Mouse (Mus musculus) cerebellum, adult 8-10 months (tissue): ENCODE measurements around the gene Col24a1.
"Not testable (repeated sequence)": the region's sequence is repeated elsewhere in the genome, so short reads cannot be mapped to it uniquely, and the experiment has no call there.

Experiments used
- DNase-seq: peaks from one replicate; pipeline ENCODE4 v3.0.0; 2022

Gene Col24a1

GRCm38 (mm10) chr3:145356865-145357487 lies 64.7 kb downstream of the Col24a1 start:
- no peak for DNase-seq

DNA sequence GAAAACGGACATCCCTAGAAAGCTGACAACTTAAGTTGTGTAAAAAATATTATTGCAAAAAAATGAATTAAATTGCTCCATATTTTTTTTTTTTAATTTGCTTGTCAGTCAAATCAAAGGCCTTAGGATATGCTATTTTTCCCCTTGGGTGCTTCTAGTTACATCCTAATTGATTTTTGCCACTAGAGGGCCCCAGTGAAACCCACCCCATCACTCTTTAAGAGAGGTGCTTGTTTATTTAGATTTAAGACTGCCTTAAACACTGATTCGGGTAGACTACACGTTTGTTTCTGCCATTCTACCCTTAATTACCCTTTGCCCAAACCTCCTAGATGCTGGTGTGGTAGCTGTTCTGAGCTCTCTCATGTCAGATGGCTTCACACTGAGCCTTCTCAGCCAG lies 73.0 kb downstream of the Col24a1 start:
- DNase-seq: no peak

DNA sequence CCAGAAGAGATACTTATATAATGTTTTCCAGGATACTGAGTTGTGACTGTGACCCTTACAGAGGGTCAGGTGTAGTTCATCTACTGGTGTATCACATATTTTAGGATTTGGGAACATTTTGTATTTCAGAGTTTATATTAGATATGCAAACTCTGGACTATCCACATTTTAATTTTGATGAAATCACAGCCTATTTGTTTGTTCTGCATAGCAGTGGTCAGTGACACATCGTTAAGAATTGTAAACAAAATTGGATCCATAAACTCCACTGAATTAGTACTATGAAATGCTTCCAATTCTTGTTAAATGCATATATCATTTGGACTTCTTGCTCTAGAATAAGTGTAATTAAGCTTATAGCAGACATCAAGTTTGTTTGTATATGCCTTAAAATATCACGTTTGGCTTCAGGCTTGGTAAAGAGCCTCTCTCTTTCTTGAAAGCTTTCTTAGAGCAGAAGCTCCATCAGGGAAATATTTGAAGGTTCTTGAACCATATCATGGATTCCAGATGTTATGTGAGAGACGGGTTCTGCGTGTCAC lies 75.0 kb downstream of the Col24a1 start:
- no peak for DNase-seq

DNA sequence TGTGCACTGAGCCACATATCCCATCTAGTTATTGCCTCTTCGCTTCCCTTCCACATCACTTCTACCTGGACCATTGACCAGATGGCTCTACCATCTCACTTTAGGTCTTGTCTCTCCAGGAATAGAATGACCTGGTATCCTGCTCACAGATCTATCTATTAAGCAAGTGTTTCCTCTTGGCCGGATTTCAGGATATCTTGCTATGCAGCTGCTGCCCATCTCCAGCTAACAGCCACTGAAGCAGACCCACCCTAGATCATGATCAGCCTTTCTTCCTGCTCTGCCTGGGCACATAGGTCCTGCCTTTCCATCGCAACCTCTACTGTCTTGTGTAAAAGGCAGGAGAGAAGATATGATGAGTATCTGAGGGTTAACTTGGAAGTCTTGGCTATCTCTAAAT lies 84.0 kb downstream of the Col24a1 start:
- no peak for DNase-seq

- DNase-seq: no peak
Observed at GRCm38 (mm10) chr3:145383095-145383494, 90.8 kb downstream of the Col24a1 start.

- no peak for DNase-seq
Observed at GRCm38 (mm10) chr3:145386434-145386833, 94.2 kb downstream of the Col24a1 start.

DNA sequence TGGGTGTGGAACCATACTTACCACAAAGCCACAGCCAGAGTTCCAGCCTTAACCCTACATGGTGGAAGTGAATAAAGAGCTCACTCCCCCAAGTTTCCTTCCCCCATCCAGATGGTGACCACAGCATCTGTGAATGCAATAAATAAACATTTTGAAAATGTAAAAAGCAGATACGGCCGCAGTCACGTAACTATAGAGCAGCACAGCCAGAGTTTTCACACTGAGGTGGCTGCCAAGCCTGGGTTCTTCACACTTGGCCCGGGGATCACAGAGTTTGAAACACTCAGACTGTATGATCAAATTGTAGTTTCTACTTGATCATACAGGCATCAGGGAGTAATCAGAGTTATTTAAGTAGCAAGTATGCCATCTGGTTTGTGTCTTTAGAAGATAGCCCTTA lies 98.4 kb downstream of the Col24a1 start:
- no peak for DNase-seq

- no peak for DNase-seq
Observed at GRCm38 (mm10) chr3:145391986-145392659, 99.9 kb downstream of the Col24a1 start.

- no peak for DNase-seq
Observed at GRCm38 (mm10) chr3:145399173-145399572, 106.9 kb downstream of the Col24a1 start.

- DNase-seq: no peak
Observed at GRCm38 (mm10) chr3:145402257-145402656, 110.0 kb downstream of the Col24a1 start.

DNA sequence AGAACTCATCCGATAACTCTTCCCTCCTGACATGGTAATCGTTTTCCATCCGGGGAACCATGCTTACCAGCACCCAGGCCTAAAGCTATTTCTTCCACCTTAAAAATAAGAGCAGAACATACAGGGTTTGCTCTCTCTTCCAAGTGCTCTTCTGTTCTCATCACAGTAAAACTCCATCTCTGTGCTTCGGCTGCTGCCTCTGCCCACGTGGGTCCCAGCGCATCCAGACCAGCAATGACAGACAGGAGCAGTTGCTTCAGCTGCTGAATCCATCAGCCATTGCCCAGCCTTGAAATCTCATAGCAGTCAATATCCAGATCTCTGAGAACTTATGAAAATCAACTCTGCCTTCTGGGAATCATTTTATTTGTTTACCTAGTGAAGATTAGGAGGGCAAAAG lies 110.7 kb downstream of the Col24a1 start:
- no peak for DNase-seq

DNA sequence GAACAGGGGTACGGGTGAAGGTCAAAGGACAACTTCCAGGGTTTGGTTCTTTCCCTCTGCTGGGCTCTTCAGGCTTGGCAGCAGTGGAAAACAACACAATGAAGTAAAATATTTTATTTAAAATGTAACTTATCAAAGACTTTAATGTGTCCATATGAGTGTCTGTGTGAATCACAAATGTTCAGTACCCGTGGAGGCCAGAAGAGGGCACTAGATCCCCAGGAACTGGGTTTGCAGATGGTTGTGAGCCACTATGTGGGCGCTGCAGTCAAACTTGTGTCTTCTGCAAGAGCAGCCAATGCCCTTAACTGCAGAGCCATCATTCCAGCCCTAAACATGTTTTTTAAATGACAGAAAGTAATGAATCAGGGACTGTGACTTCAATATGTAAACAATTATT lies 115.8 kb downstream of the Col24a1 start:
- no peak for DNase-seq

GRCm38 (mm10) chr3:145412137-145412536 lies 119.9 kb downstream of the Col24a1 start:
- no peak for DNase-seq

- DNase-seq: no peak
Observed at GRCm38 (mm10) chr3:145414362-145414761, 122.1 kb downstream of the Col24a1 start.

DNA sequence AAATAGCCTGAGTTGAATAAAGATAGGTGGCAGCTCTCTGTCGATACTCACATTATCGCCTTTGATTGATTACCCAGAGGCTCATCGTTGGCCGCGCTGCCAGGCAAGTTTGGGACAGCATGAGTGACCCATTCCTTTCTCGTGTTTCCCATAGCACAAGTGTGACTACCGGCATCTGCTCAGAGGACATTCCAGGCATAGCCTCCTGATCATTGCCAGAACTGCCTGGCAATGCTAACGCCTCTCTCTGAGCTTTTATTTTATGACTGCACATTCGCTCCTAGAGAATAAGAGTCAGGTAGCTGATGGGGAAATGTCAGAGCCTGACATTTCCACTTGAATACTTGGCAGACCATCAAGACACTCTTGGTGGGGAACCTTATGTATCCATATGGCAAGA lies 125.5 kb downstream of the Col24a1 start:
- no peak for DNase-seq

- DNase-seq: no peak
Observed at GRCm38 (mm10) chr3:145420421-145420820, 128.1 kb downstream of the Col24a1 start.

DNA sequence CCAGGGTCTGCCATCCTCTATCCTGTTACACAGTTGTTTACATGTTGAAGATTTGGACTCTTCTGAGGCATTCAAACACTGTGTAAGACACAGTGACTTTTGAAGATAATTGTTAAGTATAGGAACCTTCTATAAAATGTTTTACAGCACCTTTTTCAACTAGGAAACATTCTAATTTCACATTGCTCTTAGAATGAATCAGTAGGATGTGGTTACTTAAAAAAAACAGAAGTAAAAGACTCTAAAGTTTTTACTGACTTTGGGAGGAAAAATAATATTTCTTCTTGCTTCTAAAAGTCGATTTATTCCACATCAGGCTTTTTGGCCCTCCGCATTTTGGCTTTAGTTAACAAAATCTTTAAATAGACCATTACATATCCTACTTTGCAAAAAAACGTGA lies 129.8 kb downstream of the Col24a1 start:
- DNase-seq: no peak

- no peak for DNase-seq
Observed at GRCm38 (mm10) chr3:145438352-145438751, 146.1 kb downstream of the Col24a1 start.

GRCm38 (mm10) chr3:145439086-145439485 lies 146.8 kb downstream of the Col24a1 start:
- no peak for DNase-seq

DNA sequence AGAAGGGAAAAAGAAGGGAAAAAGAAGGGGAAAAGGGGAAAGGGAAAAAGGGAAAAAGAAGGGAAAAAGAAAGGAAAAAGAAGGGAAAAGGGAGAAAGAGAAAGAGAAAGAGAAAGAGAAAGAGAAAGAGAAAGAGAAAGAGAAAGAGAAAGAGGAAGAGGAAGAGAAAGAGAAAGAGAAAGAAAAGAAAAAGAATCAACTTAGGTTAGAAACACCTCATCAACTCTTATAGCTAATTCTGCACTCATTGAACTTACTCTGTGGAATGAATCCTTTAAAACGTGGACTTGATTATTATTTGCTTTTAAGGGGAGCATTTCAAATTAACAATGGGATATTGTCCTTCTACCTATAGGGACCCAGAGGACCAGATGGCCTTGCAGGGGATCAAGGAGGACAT lies 148.7 kb downstream of the Col24a1 start:
- no peak for DNase-seq

- no peak for DNase-seq
Observed at GRCm38 (mm10) chr3:145442268-145442667, 150.0 kb downstream of the Col24a1 start.

- not testable (repeated sequence) for DNase-seq
Observed at GRCm38 (mm10) chr3:145443167-145443566, 150.9 kb downstream of the Col24a1 start.

DNA sequence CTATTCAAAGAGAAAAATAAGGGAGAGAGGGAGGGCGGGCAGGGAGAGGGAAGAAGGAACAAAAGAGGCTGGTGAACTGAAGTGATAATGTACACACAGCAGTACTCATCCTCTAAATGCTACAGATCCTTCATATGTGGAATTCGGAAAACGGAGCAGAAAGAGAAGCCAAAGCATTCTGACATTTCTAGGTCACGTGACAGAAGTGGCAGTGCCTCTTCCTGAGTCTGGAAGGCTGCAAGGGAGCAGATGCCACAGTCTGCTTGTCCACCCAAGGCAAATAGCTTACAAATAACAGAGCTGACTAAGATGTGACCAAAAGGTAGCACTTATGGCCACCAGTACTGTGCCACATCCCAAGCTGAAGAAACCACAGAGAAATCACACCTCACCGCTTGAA lies 164.8 kb downstream of the Col24a1 start:
- no peak for DNase-seq

DNA sequence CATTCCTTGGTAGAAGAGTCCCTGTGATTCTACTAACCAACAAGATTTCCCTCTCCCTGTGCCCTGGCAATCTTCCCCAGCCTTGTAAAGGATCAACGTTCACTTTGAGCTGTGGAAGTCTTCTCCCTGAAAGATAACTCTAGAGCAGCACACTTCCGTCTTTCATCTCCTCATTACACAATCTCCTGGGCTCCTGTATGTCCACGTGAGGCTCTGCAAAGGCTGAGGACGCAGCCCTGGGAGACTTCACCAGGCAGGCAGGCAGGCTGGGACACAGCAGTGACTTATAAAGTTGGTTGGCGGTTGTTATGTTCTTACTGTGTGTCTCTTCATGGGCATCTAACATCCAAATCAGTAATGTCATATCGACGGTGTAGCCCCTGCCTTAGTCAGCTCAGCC lies 170.1 kb downstream of the Col24a1 start:
- no peak for DNase-seq

DNA sequence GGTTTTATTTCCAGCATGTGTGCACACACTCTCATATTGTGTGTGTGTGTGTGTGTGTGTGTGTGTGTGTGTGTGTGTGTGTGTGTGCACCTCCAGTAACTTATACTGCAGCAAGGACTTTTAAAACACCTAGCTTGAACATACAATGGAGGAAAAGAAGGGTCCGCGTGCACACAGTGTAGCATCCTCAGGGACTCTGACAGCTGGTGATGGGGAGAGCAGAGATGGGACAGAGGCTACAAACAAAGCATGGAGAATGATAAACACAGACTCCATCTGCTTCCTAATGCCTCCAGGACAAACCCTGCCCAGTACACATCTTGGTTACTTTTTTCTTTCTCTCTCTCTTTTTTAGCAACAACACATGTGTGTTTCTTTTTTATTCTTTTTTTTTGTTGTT lies 171.5 kb downstream of the Col24a1 start:
- DNase-seq: no peak
